ENCODE assay signal across 8 mouse cellular contexts in genomic region chr6:112823096-112823495, GRCm38 (mm10).
DNase-seq lines count a peak whose midpoint lies in the region; ATAC-seq lines count a peak whose summit lies in the region.

No protein-coding gene starts in this region.

- no peaks in the 10 kb centered on the region for H3K27me3 ChIP-seq in kidney, embryonic 14.5 days (ENCODE audit: control insufficient read depth, insufficient read depth, low read length)

- H3K9me3 ChIP-seq in kidney, embryonic 14.5 days (ENCODE audit: control insufficient read depth, low read length): no peaks in the 10 kb centered on the region

- intact Hi-C loops in left cerebral cortex, postnatal 14 days (cut with DNase I): loop anchor here (5.0 kb wide), 1 partner anchor 124 kb away; the partner anchor contains the start of gene Srgap3

- H3K36me3 ChIP-seq in kidney, embryonic 14.5 days (ENCODE audit: control insufficient read depth, insufficient read depth, low read length): no peaks in the 10 kb centered on the region

- no peaks in the 10 kb centered on the region for H3K4me1 ChIP-seq in kidney, embryonic 14.5 days (ENCODE audit: control insufficient read depth, insufficient read depth, low read length)

- H3K4me3 ChIP-seq in kidney, embryonic 14.5 days (ENCODE audit: low read length): no peak overlapping the region

- peak; percentile 87 for DNase-seq in NIH3T3 (ENCODE audit: low read depth)
- peak; percentile 92 for DNase-seq in cerebellum, adult 8-10 months
- peak; percentile 80 to 89 for DNase-seq in frontal cortex, postnatal 36 days (ENCODE audit: low spot score in 2 of 2)
- DNase-seq in left cerebral cortex, postnatal 14 days (ENCODE audit: low spot score in 2 of 2): peak; percentile 63 to 76
- DNase-seq in kidney, postnatal 4 days: no peak
- DNase-seq in heart, adult 8-10 months (ENCODE audit: low spot score): no peak

- no peak overlapping the region for H3K9ac ChIP-seq in kidney, embryonic 14.5 days (ENCODE audit: low read depth, low read length)

- H3K27ac ChIP-seq in kidney, embryonic 14.5 days (ENCODE audit: low read depth, low read length): no peak overlapping the region

- ATAC-seq in kidney, embryonic 14.5 days (ENCODE audit: low FRiP score, low TSS enrichment): no peak
- ATAC-seq in granulocyte monocyte progenitor cell, adult 5-6 weeks (replicated peaks; ENCODE audit: poor library complexity, severe bottlenecking): no peak

- no peak overlapping the region for H3K4me2 ChIP-seq in kidney, embryonic 14.5 days (replicated peaks; ENCODE audit: low read depth, low read length)

- 86% methylated on average over 6 of the region's 6 CpGs for WGBS in kidney, embryonic 14.5 days

Comparison
In these comparisons a context has a peak if more than half of its experiments do, and no peak if none do; other contexts are left out.
1. DNase-seq: peak in NIH3T3 (single experiment), cerebellum, adult 8-10 months (single experiment), frontal cortex, postnatal 36 days (2 of 2) and left cerebral cortex, postnatal 14 days (2 of 2); none in kidney, postnatal 4 days (0 of 2) and heart, adult 8-10 months (single experiment).